Comparison of ENCODE assay signal across 8 mouse cellular contexts in genomic region chr4:62780837-62781236, GRCm38 (mm10).
DNase-seq lines count a peak whose midpoint lies in the region; ATAC-seq and TF ChIP-seq lines count a peak whose summit lies in the region.

No protein-coding gene starts in this region.

- TF ChIP-seq POLR2A in cortical plate, adult 2 months (IDR thresholded peaks at IDR 0.05; ENCODE audit: extremely low read depth, insufficient read depth, low read length): no peak
- TF ChIP-seq POLR2A in myocyte (IDR thresholded peaks at IDR 0.05; ENCODE audit: insufficient read length, low read depth): no peak

- no peak for TF ChIP-seq CTCF in cortical plate, adult 2 months (IDR thresholded peaks at IDR 0.05; ENCODE audit: extremely low read depth, insufficient read depth, low read length)

- H3K4me1 ChIP-seq in heart, embryonic 15.5 days (replicated peaks): peaks cover 7% of the 10 kb centered on the region; the same call in 1 of the 2 replicates
- no peaks in the 10 kb centered on the region for H3K4me1 ChIP-seq in cortical plate, adult 2 months (ENCODE audit: control insufficient read depth, insufficient read depth, low read length)
- H3K4me1 ChIP-seq in intestine, embryonic 14.5 days (replicated peaks; ENCODE audit: control insufficient read depth, insufficient read depth, low read length): peaks cover 4% of the 10 kb centered on the region; the same call in 1 of the 2 replicates

- H3K9me3 ChIP-seq in heart, embryonic 15.5 days (replicated peaks): no peaks in the 10 kb centered on the region
- no peaks in the 10 kb centered on the region for H3K9me3 ChIP-seq in intestine, embryonic 14.5 days (ENCODE audit: control insufficient read depth, low read length)

- H3K4me3 ChIP-seq in heart, embryonic 15.5 days: peak overlapping the region; percentile 50
- peak overlapping the region; percentile 49 for H3K4me3 ChIP-seq in cortical plate, adult 2 months (ENCODE audit: insufficient read depth, low read length)
- peak overlapping the region; percentile 37 for H3K4me3 ChIP-seq in intestine, embryonic 14.5 days (ENCODE audit: low read depth, low read length)
- H3K4me3 ChIP-seq in myocyte: no peak overlapping the region

- no peak for ATAC-seq in heart, embryonic 15.5 days (replicated peaks; ENCODE audit: insufficient number of reproducible peaks, insufficient read depth, low FRiP score, low read depth)
- peak; percentile 29; the same call in 1 of the 2 replicates for ATAC-seq in intestine, embryonic 14.5 days (replicated peaks; ENCODE audit: low FRiP score, low TSS enrichment, low read depth)
- ATAC-seq in monocyte, adult 5-6 weeks (replicated peaks; ENCODE audit: insufficient number of reproducible peaks, low FRiP score, low TSS enrichment, poor library complexity, severe bottlenecking): no peak

- H3K27me3 ChIP-seq in heart, embryonic 15.5 days: peaks cover 17% of the 10 kb centered on the region
- H3K27me3 ChIP-seq in intestine, embryonic 14.5 days (replicated peaks; ENCODE audit: control insufficient read depth, insufficient read depth, low read length): peaks cover 3% of the 10 kb centered on the region; the same call in 1 of the 2 replicates
- peaks cover 36% of the 10 kb centered on the region for H3K27me3 ChIP-seq in myocyte (ENCODE audit: control insufficient read depth, insufficient read depth, insufficient read length)

- H3ac ChIP-seq in myocyte (ENCODE audit: control insufficient read depth, insufficient read length): no peak overlapping the region

- WGBS in heart, embryonic 15.5 days: 36% methylated on average over 11 of the region's 11 CpGs
- WGBS in intestine, embryonic 14.5 days: 55% methylated on average over 10 of the region's 11 CpGs

- no peak overlapping the region for H3K9ac ChIP-seq in heart, embryonic 15.5 days
- peak overlapping the region; percentile 22; the same call in 1 of the 2 replicates for H3K9ac ChIP-seq in intestine, embryonic 14.5 days (ENCODE audit: low read length)

- DNase-seq in heart, adult 18-20 months: no peak
- DNase-seq in intestine, embryonic 14.5 days (ENCODE audit: low spot score): no peak
- DNase-seq in ovary, postnatal 36 days (ENCODE audit: low spot score): no peak
- DNase-seq in spleen, postnatal 36 days (ENCODE audit: low spot score in 2 of 2): no peak

- peak overlapping the region; percentile 75 for H3K4me2 ChIP-seq in heart, embryonic 15.5 days
- H3K4me2 ChIP-seq in intestine, embryonic 14.5 days (ENCODE audit: low read length): peak overlapping the region; percentile 64
- H3K4me2 ChIP-seq in myocyte (ENCODE audit: low read depth): peak overlapping the region; percentile 52

- H3K36me3 ChIP-seq in heart, embryonic 15.5 days: no peaks in the 10 kb centered on the region
- H3K36me3 ChIP-seq in intestine, embryonic 14.5 days (ENCODE audit: control insufficient read depth, insufficient read depth, low read length): no peaks in the 10 kb centered on the region
- H3K36me3 ChIP-seq in myocyte (ENCODE audit: control insufficient read depth, insufficient read depth): no peaks in the 10 kb centered on the region

- H3K79me2 ChIP-seq in myocyte (ENCODE audit: control insufficient read depth, insufficient read depth): no peaks in the 10 kb centered on the region

- no peak overlapping the region for H3K27ac ChIP-seq in heart, embryonic 15.5 days
- H3K27ac ChIP-seq in cortical plate, adult 2 months (ENCODE audit: insufficient read depth, low read length): no peak overlapping the region
- no peak overlapping the region for H3K27ac ChIP-seq in intestine, embryonic 14.5 days (ENCODE audit: low read depth)

TF ChIP-seq in myocyte, 11 proteins besides CTCF, POLR2A, EP300 and RAD21:
- TF ChIP-seq REST (IDR thresholded peaks at IDR 0.05; ENCODE audit: insufficient read depth, insufficient read length) (no peak), POLR2AphosphoS2 (IDR thresholded peaks at IDR 0.05; ENCODE audit: insufficient read length, low read depth) (no peak), TCF12 (IDR thresholded peaks at IDR 0.05; ENCODE audit: insufficient read depth, poor library complexity, severe bottlenecking) (no peak), E2F4 (IDR thresholded peaks at IDR 0.05; ENCODE audit: insufficient read depth) (no peak), CEBPB (IDR thresholded peaks at IDR 0.05; ENCODE audit: insufficient read depth, poor library complexity, severe bottlenecking) (no peak), MYOG (IDR thresholded peaks at IDR 0.05; ENCODE audit: control insufficient read depth in 1 of 3, insufficient read depth in 1 of 3, insufficient read length in 2 of 3, low read depth in 2 of 3) (no peak)
